Mouse (Mus musculus): ENCODE results near the gene Postn. TPM values are rescaled to one million over a fixed set of nuclear protein-coding genes. Genes with fewer than 3 reads are reported as not detected.

Gene Postn
- polyA plus RNA-seq, 1 experiment, result 320 TPM

GRCm38 (mm10) chr3:54417833-54418386 lies 57.0 kb downstream of the Postn start:
- no peak for DNase-seq (ENCODE audit: low spot score)

- no peak for DNase-seq (ENCODE audit: low spot score)
Measured at GRCm38 (mm10) chr3:54420189-54420928, 59.5 kb downstream of the Postn start.

GRCm38 (mm10) chr3:54420983-54421382 lies 60.1 kb downstream of the Postn start:
- DNase-seq (ENCODE audit: low spot score), result no peak

GRCm38 (mm10) chr3:54421666-54422065 lies 60.8 kb downstream of the Postn start:
- DNase-seq (ENCODE audit: low spot score), result no peak

- no peak for DNase-seq (ENCODE audit: low spot score)
Measured at GRCm38 (mm10) chr3:54424146-54424545, 63.2 kb downstream of the Postn start.

GRCm38 (mm10) chr3:54431663-54432062 lies 70.8 kb downstream of the Postn start:
- no peak for DNase-seq (ENCODE audit: low spot score)

- DNase-seq (ENCODE audit: low spot score), result no peak
Measured at GRCm38 (mm10) chr3:54432167-54432566, 71.3 kb downstream of the Postn start.

- no peak for DNase-seq (ENCODE audit: low spot score)
Measured at GRCm38 (mm10) chr3:54432605-54433004, 71.7 kb downstream of the Postn start.

GRCm38 (mm10) chr3:54434571-54434970 lies 73.7 kb downstream of the Postn start:
- no peak for DNase-seq (ENCODE audit: low spot score)

- DNase-seq (ENCODE audit: low spot score), result no peak
Measured at GRCm38 (mm10) chr3:54436373-54436964, 75.6 kb downstream of the Postn start.

Other genes starting within 250 kb of the Postn start
- 1.0 and 1.6 TPM in 2 replicates for gene Trpc4, start 205.1 kb upstream of the Postn start, polyA plus RNA-seq (2012; rRNA removed)

Data from urinary bladder, adult 2 months (tissue).